Mouse (Mus musculus) thymus, adult 2 months (tissue): ENCODE measurements around the gene Gad2.

Source experiments
- CTCF ChIP-seq: fragments of 200-500 bp; IDR thresholded peaks from 2 replicates; pipeline ENCODE4 v1.5.1; 2012; ENCODE audit warnings: mild to moderate bottlenecking, control low read depth, low read length, moderate library complexity, borderline replicate concordance; ENCODE audit not compliant: control insufficient read depth, poor library complexity, insufficient read depth; ENCODE audit errors: extremely low read depth
- POLR2A ChIP-seq: fragments of 200-500 bp; IDR thresholded peaks from 2 replicates; pipeline ENCODE4 v1.6.1; 2012; ENCODE audit warnings: mild to moderate bottlenecking, low read length, control low read depth, moderate library complexity; ENCODE audit not compliant: control insufficient read depth, poor library complexity, insufficient read depth; ENCODE audit errors: extremely low read depth

DNA sequence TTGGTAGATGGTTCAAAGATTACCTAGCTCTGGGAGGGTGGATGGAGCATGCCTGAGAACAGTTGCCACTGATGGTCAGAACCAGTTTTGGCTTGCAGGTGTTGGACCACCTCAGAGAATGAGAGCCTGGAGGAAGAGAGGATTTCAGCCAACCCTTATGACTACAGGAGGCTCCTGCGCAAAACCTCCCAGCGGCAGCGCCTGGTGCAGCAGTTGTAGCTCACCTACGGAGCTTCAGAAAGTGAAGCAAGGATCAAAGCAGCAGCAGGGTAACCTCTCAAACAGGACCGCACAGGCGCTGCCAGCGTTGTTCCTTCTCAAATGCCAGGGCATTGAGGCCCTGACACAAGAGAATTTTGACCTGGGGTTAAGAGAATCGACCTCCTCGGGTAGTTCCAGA, 4.1 kb upstream of the Gad2 start:
- TF ChIP-seq POLR2A (no peak), CTCF (no peak)
